Mouse (Mus musculus): ENCODE data around the gene Lhx5.

DNA sequence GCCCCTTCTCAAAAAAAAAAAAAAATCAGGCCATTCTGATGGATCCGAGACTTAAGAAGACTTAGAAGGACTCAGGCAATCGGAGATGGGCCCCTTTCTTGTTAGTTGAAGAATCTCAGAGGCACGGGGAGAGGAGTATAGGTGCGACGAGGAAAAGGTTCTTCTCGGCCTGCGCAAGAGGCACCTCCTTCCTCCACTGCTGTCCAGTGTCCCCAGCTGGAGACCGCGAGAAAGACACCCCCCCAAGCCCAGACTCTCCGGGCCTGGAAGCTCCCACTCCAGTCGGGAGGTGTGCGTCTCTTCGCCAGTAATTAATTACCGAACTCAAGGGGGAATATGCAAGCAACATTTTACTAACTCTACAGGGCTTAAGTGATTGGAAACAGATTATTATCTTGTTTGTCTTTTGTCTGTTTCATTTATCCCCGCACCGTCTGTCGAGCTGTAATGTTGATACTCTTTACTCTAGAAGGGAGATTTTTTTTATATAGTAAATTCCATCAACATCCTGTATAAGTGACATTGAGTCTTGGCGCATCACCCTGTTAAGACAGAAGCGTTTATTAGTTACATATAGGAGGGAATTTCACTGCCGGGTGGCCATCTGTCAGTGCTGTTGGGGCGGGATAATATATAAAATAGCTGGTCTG is 3.2 kb upstream of the Lhx5 start:
- TF ChIP-seq CTCF (IDR thresholded peaks at IDR 0.05; ENCODE audit: extremely low read depth, insufficient read depth, insufficient read length, insufficient replicate concordance) (no peak), POLR2A (IDR thresholded peaks at IDR 0.05; ENCODE audit: low read depth, low read length) (no peak)

Data from spleen, adult 2 months (tissue).